Mouse (Mus musculus): ENCODE data around the gene Isg20. TPM values are rescaled to one million over a fixed set of nuclear protein-coding genes. Genes with fewer than 3 reads are reported as not detected.

Isg20 gene
- 1 to 10 TPM in 1 of 2 experiments, under 1 TPM in 1; 0.91 to 1.4 TPM for total RNA-seq (2021)
- long read RNA-seq, experiment 1, partial matches to known transcripts: 0 of 1 reads
- long read RNA-seq, experiment 1, other reads (novel, unspliced or antisense): 0 of 1 reads
- long read RNA-seq, experiment 2: 0 reads

- no peak for DNase-seq (ENCODE audit: low spot score in 2 of 2)
Measured at GRCm38 (mm10) chr7:78912974-78913474, at the start of gene Isg20. TSS of gene Isg20 (plus strand) at chr7:78913424.

- no peak for DNase-seq (ENCODE audit: low spot score in 2 of 2)
Measured at GRCm38 (mm10) chr7:78863796-78864445, 49.3 kb upstream of the Isg20 start.

GRCm38 (mm10) chr7:78864446-78864802 is 48.8 kb upstream of the Isg20 start:
- no peak for DNase-seq (ENCODE audit: low spot score in 2 of 2)

GRCm38 (mm10) chr7:78865212-78865949 is 47.8 kb upstream of the Isg20 start:
- DNase-seq (ENCODE audit: low spot score in 2 of 2): no peak

- DNase-seq (ENCODE audit: low spot score in 2 of 2): no peak
Measured at GRCm38 (mm10) chr7:78868731-78869130, 44.5 kb upstream of the Isg20 start.

GRCm38 (mm10) chr7:78872366-78872765 is 40.9 kb upstream of the Isg20 start:
- DNase-seq (ENCODE audit: low spot score in 2 of 2): no peak

- no peak for DNase-seq (ENCODE audit: low spot score in 2 of 2)
Measured at GRCm38 (mm10) chr7:78872831-78873230, 40.4 kb upstream of the Isg20 start.

- DNase-seq (ENCODE audit: low spot score in 2 of 2): no peak
Measured at GRCm38 (mm10) chr7:78881607-78882468, 31.4 kb upstream of the Isg20 start.

- DNase-seq (ENCODE audit: low spot score in 2 of 2): peak in 1 of 2 experiments; percentile 48
Measured at GRCm38 (mm10) chr7:78882469-78882837, 30.8 kb upstream of the Isg20 start.

GRCm38 (mm10) chr7:78883016-78883725 is 30.1 kb upstream of the Isg20 start:
- no peak for DNase-seq (ENCODE audit: low spot score in 2 of 2)

GRCm38 (mm10) chr7:78883726-78884060 is 29.5 kb upstream of the Isg20 start:
- DNase-seq (ENCODE audit: low spot score in 2 of 2): no peak

GRCm38 (mm10) chr7:78884139-78884538 is 29.1 kb upstream of the Isg20 start:
- DNase-seq (ENCODE audit: low spot score in 2 of 2): no peak

- DNase-seq (ENCODE audit: low spot score in 2 of 2): no peak
Measured at GRCm38 (mm10) chr7:78885404-78885803, 27.8 kb upstream of the Isg20 start.

- DNase-seq (ENCODE audit: low spot score in 2 of 2): no peak
Measured at GRCm38 (mm10) chr7:78886496-78886895, 26.7 kb upstream of the Isg20 start.

GRCm38 (mm10) chr7:78887431-78887842 is 25.8 kb upstream of the Isg20 start:
- no peak for DNase-seq (ENCODE audit: low spot score in 2 of 2)

GRCm38 (mm10) chr7:78890641-78891040 is 22.6 kb upstream of the Isg20 start:
- peak; percentile 86 to 95 for DNase-seq (ENCODE audit: low spot score in 2 of 2)

- DNase-seq (ENCODE audit: low spot score in 2 of 2): no peak
Measured at GRCm38 (mm10) chr7:78893917-78894316, 19.3 kb upstream of the Isg20 start.

- DNase-seq (ENCODE audit: low spot score in 2 of 2): no peak
Measured at GRCm38 (mm10) chr7:78895021-78895652, 18.1 kb upstream of the Isg20 start.

- peak; percentile 95 to 97 for DNase-seq (ENCODE audit: low spot score in 2 of 2)
Measured at GRCm38 (mm10) chr7:78895653-78896333, 17.4 kb upstream of the Isg20 start, which contains the start of gene Aen. TSS of gene Aen (plus strand) at chr7:78895854.

GRCm38 (mm10) chr7:78897567-78897966 is 15.7 kb upstream of the Isg20 start:
- DNase-seq (ENCODE audit: low spot score in 2 of 2): no peak
